Mouse (Mus musculus) bone marrow macrophage, adult 2 months (primary cell): ENCODE measurements around the gene Slit1. TPM values are rescaled to one million over a fixed set of nuclear protein-coding genes. Genes with fewer than 3 reads are reported as not detected.

Experiments used
- H3K27ac ChIP-seq: 2 replicates; pipeline ENCODE4 v1.5.1; 2012; ENCODE audit warnings: low read depth, low read length; ENCODE audit not compliant: insufficient read depth
- H3K4me1 ChIP-seq: 2 replicates; pipeline ENCODE4 v1.6.1; 2012; ENCODE audit warnings: low read length; ENCODE audit not compliant: control insufficient read depth, insufficient read depth
- H3K4me3 ChIP-seq: 2 replicates; pipeline ENCODE4 v1.5.1; 2012; ENCODE audit warnings: mild to moderate bottlenecking, low read length, moderate library complexity; ENCODE audit not compliant: insufficient read depth
- CTCF ChIP-seq: IDR thresholded peaks from 2 replicates; pipeline ENCODE4 v1.5.1; 2012; ENCODE audit warnings: low read depth, mild to moderate bottlenecking, low read length, moderate library complexity
- POLR2A ChIP-seq: IDR thresholded peaks from 2 replicates; pipeline ENCODE4 v1.6.1; 2012; ENCODE audit warnings: mild to moderate bottlenecking, low read depth, low read length, borderline replicate concordance
- polyA plus RNA-seq: library from polyadenylated mRNA; stranded (reverse); fragments of >200 nt; gene quantifications from 2 replicates; pipeline ENCODE4 v1.2.4, GENCODE M21; 2012; ENCODE audit not compliant: missing spikeins, insufficient read depth, insufficient read length

Slit1 gene
- polyA plus RNA-seq, 1 experiment = 4.6 TPM

GRCm38 (mm10) chr19:41672836-41673235, 70.6 kb downstream of the Slit1 start:
- H3K4me3 ChIP-seq = no peak overlapping the region
- H3K27ac ChIP-seq = no peak overlapping the region
- H3K4me1 ChIP-seq = peaks cover 14% of the 10 kb centered on the region
- TF ChIP-seq POLR2A (no peak), CTCF (no peak)

DNA sequence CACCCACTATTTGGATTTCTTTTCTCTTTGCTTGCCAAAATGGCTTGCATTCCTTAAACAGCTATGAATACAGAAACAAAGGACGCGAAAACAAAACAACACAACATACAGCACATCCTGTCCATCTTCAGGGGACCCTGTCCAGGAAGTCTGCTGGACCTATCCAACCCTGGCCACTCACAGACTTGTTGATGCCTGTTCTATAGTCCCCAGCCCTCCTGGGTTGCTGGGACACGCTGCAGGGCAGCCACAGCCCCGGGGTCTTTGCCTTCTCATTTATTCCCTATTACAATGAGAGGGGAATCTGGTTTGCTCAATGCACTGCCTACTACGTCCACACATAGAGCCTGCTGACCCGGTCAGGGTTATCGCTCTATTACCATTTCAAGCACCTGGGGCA, 72.5 kb downstream of the Slit1 start:
- TF ChIP-seq CTCF (no peak), POLR2A (no peak)
- Histone ChIP-seq H3K4me3 (no peak overlapping the region), H3K4me1 (peaks cover 14% of the 10 kb centered on the region), H3K27ac (no peak overlapping the region)

- TF ChIP-seq POLR2A (no peak), CTCF (no peak)
- H3K4me3 ChIP-seq = no peak overlapping the region
- H3K27ac ChIP-seq = no peak overlapping the region
- peaks cover 14% of the 10 kb centered on the region for H3K4me1 ChIP-seq
Measured at GRCm38 (mm10) chr19:41670473-41670872, 73.0 kb downstream of the Slit1 start.

DNA sequence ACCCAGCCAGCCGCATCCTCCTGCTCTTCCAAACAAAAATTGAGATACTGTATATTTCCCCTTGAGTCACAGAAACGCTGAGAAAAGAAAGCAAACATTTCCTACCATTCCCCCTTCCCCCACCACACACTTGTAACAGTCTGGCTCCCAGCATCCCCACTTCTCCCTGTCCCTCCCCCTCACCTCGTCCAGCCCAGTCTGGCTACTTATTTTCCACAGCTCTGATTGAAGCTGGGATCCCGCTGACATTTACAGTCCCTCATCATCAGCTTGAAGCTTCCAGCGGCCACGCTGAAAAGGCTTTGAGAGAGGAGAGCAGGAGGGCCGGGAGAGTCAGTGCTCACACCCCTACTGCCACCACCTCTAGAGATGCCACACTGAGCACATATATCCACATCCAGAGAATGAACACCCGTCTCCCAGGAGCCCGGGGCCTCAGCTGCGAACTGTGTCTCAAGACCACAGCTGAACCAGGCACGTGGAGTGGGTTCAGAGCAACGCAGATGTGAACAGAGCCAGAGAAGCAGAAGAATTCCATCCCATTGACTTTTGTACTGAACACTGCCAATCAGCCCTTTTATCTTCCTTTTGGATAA, 73.6 kb downstream of the Slit1 start:
- peaks cover 14% of the 10 kb centered on the region for H3K4me1 ChIP-seq
- H3K27ac ChIP-seq = no peak overlapping the region
- no peak overlapping the region for H3K4me3 ChIP-seq
- TF ChIP-seq POLR2A (no peak), CTCF (no peak)

DNA sequence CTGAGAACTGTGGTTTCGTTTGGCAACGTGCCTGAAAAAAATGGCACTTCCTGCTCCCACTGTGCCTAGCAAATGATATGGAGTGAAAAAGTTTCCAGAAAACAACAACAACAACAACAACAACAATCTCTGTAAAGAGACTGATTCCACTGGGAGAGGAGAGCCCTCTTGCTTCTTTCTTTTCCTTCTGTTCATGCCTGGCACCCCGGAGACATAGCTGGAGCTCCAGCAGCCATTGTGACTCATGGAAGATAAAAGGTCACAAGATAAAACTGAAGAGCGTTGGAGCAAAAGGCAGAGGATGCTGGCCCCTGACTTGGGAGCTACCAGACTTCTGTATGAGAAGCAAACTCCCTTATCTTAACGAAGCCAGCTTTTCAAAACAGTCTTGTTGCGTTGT, 75.9 kb downstream of the Slit1 start:
- TF ChIP-seq POLR2A (no peak), CTCF (no peak)
- Histone ChIP-seq H3K4me3 (no peak overlapping the region), H3K4me1 (peaks cover 8% of the 10 kb centered on the region), H3K27ac (no peak overlapping the region)

- no peak overlapping the region for H3K4me3 ChIP-seq
Measured at GRCm38 (mm10) chr19:41665941-41666340, 77.5 kb downstream of the Slit1 start.

DNA sequence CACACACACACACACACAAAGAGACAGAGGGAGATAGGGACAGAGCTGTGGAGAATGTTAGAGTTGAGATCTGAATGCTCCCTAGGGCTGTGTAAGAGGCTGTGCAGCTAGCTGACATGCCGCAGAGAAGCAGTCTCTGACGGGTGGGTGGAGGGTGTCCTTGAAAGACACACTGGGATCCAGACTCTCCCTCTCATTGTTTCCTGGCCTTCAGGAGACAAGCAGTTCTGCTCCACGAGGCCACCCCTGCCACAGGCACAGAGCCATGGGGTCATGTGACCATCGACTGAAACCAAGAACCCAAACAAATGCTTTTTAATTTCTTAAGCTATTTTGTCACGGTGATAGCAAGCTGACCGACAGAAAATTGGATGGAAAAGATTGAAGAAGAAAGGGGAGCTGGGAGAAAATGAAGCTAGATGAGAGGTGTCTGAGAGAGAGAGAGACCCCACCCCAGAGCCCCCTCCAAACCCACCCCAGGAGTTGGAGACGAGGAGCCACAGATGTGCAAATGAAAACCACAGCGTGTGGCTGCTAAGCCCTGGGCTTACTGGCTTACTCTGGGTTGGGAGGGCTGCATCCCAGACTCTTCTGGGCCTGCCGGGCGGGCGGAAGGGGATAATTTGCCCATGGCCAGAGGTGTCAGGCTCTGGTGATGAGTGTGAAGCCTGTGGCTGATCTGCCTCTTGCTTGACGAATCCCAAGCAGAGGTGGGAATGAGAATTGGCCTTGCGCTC, 79.8 kb downstream of the Slit1 start:
- TF ChIP-seq CTCF (no peak), POLR2A (no peak)
- no peak overlapping the region for H3K27ac ChIP-seq

More at GRCm38 (mm10) chr19:41665941-41666340, 77.5 kb downstream of the Slit1 start:
- Histone ChIP-seq H3K27ac (no peak overlapping the region), H3K4me1 (no peaks in the 10 kb centered on the region; the same call in 1 of the 2 replicates)
- no peak for TF ChIP-seq CTCF
- TF ChIP-seq POLR2A = no peak

DNA sequence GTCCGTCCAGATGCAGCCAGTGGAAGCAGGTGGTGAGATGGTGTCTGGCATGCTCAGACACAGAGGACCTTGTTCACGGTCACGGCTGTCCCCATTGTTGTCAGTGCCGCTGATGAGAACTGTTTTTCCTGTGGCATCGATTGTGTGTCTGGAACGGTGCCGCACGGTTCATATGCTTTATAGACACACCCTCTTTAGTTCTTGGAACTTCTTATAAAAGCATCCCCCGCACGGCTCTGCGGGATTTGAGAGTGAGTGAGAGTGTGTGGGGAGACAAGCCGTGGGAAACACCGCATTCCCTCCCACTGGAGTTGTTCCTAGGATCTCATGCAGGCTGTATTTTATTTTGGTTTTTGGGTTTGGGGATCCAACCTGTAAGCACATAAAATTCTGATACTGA, 82.0 kb downstream of the Slit1 start:
- Histone ChIP-seq H3K4me1 (no peaks in the 10 kb centered on the region), H3K27ac (no peak overlapping the region), H3K4me3 (no peak overlapping the region)
- TF ChIP-seq CTCF (no peak), POLR2A (no peak)

More for the DNA sequence above, 79.8 kb downstream of the Slit1 start:
- Histone ChIP-seq H3K4me3 (no peak overlapping the region), H3K4me1 (no peaks in the 10 kb centered on the region)

- Histone ChIP-seq H3K4me1 (no peaks in the 10 kb centered on the region), H3K4me3 (no peak overlapping the region), H3K27ac (no peak overlapping the region)
- TF ChIP-seq POLR2A (no peak), CTCF (no peak)
Measured at GRCm38 (mm10) chr19:41660999-41661374, 82.5 kb downstream of the Slit1 start.

GRCm38 (mm10) chr19:41660294-41660998, 83.0 kb downstream of the Slit1 start:
- Histone ChIP-seq H3K4me3 (no peak overlapping the region), H3K27ac (no peak overlapping the region), H3K4me1 (no peaks in the 10 kb centered on the region)
- TF ChIP-seq POLR2A (no peak), CTCF (no peak)
